Mouse (Mus musculus) erythroblast, embryonic 14.5 days (primary cell): Measurements from ENCODE around the gene Knstrn.

Experiments
- GATA1 ChIP-seq: IDR thresholded peaks from 2 replicates; pipeline ENCODE4 v1.6.1; 2012; ENCODE audit warnings: low read length, inconsistent platforms, mixed read lengths
- TAL1 ChIP-seq: IDR thresholded peaks from 3 replicates; pipeline ENCODE4 v1.6.1; 2012; ENCODE audit warnings: low read length, inconsistent platforms, mixed read lengths

- TF ChIP-seq GATA1 (no peak), TAL1 (no peak)
These were observed 47.9 kb downstream of the Knstrn start, which contains the start of gene Ivd for GRCm38 (mm10) chr2:118861454-118862339.
